Mouse (Mus musculus): Measurements from ENCODE around the gene 1700061G19Rik.

GRCm38 (mm10) chr17:56933395-56933794, 58.1 kb downstream of the 1700061G19Rik start:
- TF ChIP-seq CTCF (IDR thresholded peaks at IDR 0.05; ENCODE audit: low read depth, low read length) (no peak), POLR2A (IDR thresholded peaks at IDR 0.05; ENCODE audit: borderline replicate concordance, low read depth, low read length) (no peak)

Measured in bone marrow macrophage, adult 2 months (primary cell).